Mouse (Mus musculus) cerebellum, adult 11-12 months (tissue): ENCODE measurements around the gene Stk11.
"Not testable (repeated sequence)": the region's sequence is repeated elsewhere in the genome, so short reads cannot be mapped to it uniquely, and the experiment has no call there.

ENCODE experiments used
- DNase-seq: peaks from one replicate; pipeline ENCODE4 v3.0.0; 2022

The Stk11 gene

DNA sequence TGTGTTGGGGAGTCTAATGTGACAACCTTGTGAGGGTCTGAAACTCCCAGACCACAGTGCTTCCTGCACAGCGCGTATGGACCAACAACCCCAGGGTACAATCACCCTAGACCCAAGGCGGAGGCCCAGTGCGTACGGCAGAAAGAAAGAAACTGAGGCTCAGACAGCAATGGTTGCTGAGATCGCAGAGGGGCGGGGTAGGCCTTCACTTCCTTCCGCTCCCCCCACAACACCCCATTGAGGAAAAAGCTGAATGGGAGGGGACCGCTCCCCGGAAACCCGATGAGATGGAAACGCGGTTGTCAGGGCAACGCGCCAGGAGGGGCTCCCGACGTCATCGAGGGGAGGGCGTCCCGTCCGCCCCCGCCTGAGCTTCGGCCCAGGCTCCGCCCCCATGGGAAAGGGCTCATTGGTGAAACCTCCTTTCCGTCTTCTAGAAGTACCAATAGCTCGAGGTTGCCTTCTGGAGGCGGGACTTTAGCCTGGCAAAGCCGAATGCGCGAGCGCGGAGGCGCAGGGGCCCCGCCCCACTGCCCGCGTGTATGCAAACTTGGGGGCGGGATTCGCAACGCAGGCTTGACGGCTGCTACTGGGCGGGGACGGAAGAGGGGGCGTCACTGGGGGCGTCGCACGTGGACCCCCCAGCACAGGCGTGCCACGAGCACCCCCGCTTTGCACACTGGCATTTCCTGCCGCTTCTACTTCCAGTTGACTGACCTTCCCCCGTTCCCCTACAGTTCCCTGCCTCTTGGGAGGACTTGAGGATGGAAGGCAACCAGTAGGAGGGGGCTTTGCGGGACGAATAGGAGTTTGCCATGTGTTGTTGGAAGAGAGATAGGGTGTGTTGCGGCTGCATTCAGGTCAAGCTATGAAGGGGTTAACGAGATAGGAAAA is 44.2 kb downstream of the Stk11 start:
- peak; percentile 99 for DNase-seq

GRCm38 (mm10) chr10:80160455-80161371 is 45.1 kb downstream of the Stk11 start:
- DNase-seq: peak; percentile 87

GRCm38 (mm10) chr10:80161522-80162242 is 46.1 kb downstream of the Stk11 start:
- DNase-seq: no peak

DNA sequence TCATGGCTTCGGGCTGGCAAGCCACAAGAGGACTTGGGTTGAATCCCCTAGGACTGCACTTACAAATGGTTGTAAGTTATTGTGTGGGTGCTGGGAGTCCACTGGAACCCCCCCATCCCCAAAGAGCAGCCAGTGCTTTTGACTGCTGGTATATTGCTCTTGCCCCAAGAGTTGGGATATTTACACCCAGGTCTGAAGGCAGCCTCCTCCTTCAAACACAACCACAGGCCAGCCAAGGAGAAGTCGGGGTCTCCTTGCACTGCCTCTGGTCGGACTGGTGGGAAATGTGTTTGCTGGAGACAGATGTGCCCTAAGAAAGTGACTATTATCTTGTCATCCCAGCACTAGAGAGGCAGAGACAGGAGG is 46.6 kb downstream of the Stk11 start:
- DNase-seq: no peak

DNA sequence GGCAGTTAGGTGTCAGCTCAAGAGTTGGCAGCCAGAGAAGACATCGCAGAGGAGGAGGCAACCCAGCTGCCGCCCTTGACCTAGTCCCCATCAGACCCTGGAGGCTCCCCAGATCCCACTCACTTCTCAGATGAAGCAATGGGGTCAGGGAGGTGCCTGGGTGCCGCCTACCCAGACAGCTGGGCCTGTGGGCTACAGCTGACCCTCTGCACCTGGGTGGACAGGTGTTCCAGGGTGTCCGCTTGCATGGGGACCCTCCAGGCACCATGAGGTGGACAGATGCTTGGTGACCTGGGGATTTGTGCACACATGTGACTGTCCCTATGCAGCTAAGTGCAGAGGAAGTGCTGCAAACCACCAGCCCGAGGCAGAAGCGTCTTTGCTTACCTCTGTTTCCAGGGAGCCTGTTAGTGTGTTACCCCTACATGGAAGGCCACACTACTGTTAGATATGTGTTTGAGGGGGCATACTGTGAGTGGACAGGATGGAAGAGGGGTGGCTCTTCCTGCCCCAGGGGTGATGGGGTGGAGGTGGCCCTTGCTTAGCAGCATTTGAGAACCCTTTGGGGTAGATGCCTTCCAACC is 47.2 kb downstream of the Stk11 start:
- DNase-seq: peak; percentile 62

GRCm38 (mm10) chr10:80163721-80164120 is 48.1 kb downstream of the Stk11 start:
- peak; percentile 65 for DNase-seq

- peak; percentile 81 for DNase-seq
These were observed 48.8 kb downstream of the Stk11 start for GRCm38 (mm10) chr10:80164161-80164997.

GRCm38 (mm10) chr10:80164998-80165344 is 49.4 kb downstream of the Stk11 start:
- DNase-seq: peak; percentile 97

GRCm38 (mm10) chr10:80165392-80166128 is 50.0 kb downstream of the Stk11 start, which contains the start of gene Cirbp:
TSS of gene Cirbp (plus strand) at chr10:80165985.
- DNase-seq: peak; percentile 79

DNA sequence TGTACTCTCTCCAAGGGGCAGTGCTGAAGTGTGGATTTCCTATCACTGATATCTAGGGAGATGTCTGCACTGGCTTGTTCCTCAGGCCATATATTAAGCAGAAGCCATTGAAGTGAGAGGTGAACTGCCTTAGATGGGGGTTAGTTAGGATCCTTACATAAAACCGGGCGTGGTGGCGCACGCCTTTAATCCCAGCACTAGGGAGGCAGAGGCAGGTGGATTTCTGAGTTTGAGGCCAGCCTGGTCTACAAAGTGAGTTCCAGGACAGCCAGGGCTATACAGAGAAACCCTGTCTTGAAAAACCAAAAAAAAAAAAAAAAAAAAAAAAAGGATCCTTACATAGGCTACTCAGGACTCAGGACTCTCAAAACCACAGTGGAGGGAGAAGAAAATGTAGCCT is 50.5 kb downstream of the Stk11 start:
- not testable (repeated sequence) for DNase-seq

GRCm38 (mm10) chr10:80167460-80168037 is 51.9 kb downstream of the Stk11 start:
- peak; percentile 99 for DNase-seq

DNA sequence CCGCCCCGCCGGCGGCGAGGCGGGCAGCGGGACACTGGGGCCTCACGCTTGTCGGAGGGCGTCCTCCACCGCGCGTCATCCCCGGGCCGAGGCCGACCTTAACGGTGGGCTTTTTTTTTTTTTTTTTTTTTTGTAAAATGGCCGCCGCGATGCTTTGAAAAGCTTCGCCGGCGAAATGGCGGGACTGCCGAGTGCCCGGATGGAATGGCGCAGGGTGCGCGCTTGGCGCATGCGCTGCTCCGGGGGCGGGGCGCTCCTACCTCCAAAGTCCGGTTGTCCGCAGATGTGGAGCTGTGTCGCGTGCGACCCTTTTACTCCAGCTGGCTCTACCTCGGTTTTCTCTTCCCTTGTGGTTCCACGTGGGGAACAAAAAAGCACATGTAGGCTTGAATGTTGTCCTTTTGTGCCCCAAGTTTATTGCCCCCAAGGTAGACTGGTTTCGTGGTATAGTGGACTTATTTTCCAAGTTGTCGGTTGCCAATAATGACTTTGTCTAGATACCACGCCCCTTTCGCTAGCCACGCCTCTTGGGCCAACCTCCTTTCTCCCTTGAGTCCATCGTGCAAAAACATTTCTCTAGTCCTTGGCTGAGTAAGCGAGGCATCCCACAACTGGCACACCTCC is 52.5 kb downstream of the Stk11 start:
- DNase-seq: peak; percentile 94

DNA sequence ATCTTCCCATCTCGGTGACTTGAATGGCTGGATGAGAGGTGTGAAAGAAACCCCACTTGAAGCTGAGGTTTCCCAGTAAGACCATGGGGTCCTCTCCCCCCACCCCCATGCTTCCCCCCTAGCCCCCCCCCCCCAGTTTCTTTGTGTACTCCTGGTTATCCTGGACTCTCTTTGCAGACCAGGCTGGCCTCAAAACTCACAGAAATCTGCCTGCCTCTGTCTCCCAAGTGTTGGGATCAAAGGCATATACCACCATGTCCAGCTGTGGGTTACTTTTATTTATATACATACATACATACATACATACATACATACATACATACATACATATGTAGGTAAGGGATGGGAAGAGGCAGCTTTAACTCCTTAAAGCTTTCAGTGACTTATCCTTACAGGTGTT is 53.5 kb downstream of the Stk11 start:
- peak; percentile 43 for DNase-seq

DNA sequence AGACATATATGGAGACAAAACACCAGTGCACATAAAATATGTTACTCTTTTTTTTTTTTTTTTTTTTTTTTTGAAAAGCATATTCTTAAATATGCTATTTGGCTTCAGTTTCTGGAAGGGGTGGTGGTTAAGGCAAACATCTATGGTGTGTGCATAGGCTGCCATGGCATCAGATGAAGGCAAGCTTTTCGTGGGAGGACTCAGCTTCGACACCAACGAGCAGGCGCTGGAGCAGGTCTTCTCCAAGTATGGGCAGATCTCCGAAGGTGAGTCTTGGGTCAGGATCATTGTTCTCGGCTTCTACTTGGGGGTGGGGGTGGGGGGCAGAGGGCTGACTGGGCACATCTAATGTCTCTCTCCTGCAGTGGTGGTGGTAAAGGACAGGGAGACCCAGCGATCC is 54.0 kb downstream of the Stk11 start:
- peak; percentile 49 for DNase-seq

DNA sequence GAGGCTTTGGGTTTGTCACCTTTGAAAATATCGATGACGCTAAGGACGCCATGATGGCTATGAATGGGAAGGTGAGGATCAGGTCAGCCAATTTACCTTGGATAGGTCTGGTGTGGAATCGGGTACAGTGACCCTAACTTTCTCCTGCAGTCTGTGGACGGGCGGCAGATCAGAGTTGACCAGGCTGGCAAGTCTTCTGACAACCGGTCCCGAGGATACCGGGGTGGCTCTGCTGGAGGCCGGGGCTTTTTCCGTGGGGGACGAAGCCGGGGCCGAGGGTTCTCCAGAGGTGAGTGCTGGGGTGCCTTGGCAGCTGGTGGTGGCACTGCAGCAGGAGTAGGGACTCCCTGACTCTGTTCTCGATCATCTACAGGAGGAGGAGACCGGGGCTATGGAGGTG is 54.4 kb downstream of the Stk11 start:
- peak; percentile 66 for DNase-seq

DNA sequence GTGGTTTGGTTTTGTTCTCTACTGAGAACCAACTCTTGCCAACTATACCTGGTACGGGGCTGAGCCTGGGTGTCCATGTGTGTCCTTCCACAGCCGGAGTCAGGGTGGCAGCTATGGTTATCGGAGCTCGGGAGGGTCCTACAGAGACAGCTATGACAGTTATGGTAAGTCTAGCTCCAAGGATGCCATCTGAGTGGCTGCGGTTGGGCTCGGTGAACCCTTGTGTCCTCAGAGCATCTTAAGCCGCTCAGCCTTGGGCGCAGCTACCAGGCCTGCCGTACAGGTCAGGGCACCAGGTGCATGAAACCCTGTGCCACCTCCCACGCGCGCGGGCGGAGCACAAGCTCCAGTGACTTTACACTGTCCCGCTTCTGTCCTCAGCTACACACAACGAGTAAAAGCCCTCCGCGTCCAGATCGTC is 55.0 kb downstream of the Stk11 start:
- DNase-seq: peak; percentile 65

DNA sequence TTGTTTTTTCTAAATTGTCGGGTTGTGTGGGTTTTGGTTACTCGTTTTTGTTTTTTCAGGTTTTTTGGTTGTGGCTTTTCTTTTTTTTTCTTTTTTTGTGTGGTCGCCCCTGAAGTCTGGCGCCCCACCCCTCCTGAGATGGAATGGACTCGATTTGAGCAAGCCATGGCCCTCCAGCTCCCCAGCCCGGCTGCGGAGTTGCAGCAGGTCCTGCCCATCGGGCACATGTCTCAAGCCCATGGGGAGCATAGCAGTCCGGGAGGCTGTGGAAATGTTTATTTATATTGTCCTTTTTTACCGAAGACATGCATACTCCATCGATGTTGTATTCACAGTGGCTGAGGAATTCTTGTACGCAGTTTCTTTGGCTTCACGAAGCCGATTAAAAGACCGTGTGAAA is 55.6 kb downstream of the Stk11 start:
- DNase-seq: peak; percentile 50

DNA sequence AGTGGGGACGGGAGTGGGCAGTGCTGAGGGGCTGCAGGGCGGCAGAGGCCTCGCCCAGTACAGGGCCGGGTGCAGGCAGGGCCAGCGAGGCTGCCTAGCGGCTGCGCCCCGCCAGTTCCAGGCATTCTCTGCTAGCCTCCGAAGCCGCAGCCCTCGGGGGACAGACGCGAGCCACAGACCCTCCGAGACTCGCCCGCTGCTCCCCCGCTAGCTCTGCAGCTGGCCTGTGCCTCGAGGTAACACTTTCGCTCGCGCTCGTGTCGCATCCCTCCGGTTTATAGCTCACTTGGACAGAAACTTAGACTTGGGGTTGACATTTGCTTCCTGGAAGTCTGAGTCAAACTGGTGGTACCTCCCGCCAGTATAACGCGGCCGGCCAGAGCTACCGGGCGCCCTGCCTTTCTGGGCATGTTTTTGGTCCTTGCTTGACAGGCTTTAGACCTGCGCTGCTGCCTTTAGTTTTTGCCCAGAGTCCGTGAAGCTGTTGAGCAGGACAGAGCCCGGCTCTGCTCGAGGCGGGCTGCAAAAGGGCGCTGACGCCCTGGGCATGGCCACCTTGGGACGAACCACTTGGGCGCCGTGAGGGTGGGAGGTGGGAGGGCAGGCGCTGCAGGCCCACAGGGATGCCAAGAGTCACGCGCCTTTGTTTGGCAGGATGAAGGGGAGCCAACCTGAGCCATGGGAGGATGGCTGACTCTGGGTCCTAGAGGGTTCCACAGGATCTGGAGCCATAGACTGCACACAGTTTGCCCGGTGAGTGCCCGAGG is 56.3 kb downstream of the Stk11 start:
- DNase-seq: peak; percentile 65
